Mouse (Mus musculus) embryonic facial prominence, embryonic 13.5 days (tissue): ENCODE results near the gene Gm6793. TPM values are rescaled to one million over a fixed set of nuclear protein-coding genes. Genes with fewer than 3 reads are reported as not detected.

Source experiments
- polyA plus RNA-seq: library from polyadenylated mRNA; unstranded; fragments of >200 nt; fragmentation: Nextera tagmentation; extraction: Ambion mirVana; gene quantifications from 2 replicates; pipeline ENCODE4 v1.2.1, GENCODE M21; 2015

Gm6793 gene
- polyA plus RNA-seq, 1 experiment from 2014 or later, result 0.63 TPM

Other genes starting within 250 kb of the Gm6793 start
- gene Cfdp1, start 160.7 kb downstream of the Gm6793 start, polyA plus RNA-seq, result 257 and 260 TPM in 2 replicates
- gene Tmem170, start 138.3 kb downstream of the Gm6793 start, polyA plus RNA-seq, result 8.3 and 8.6 TPM in 2 replicates
- 3.4 and 3.6 TPM in 2 replicates for gene Chst5, start 104.6 kb downstream of the Gm6793 start, polyA plus RNA-seq
- 21.1 and 22.1 TPM in 2 replicates for gene Tmem231, start 81.2 kb downstream of the Gm6793 start, polyA plus RNA-seq
- 166 and 167 TPM in 2 replicates for gene Gabarapl2, start 74.3 kb downstream of the Gm6793 start, polyA plus RNA-seq
- gene Adat1, start 22.7 kb downstream of the Gm6793 start, polyA plus RNA-seq, result 11.9 and 12.8 TPM in 2 replicates
- 209 and 220 TPM in 2 replicates for gene Kars, start 3.7 kb downstream of the Gm6793 start, polyA plus RNA-seq
- 28.4 and 32.4 TPM in 2 replicates for gene Terf2ip, start 3.6 kb downstream of the Gm6793 start, polyA plus RNA-seq